Mouse (Mus musculus) layer of hippocampus, postnatal 36 days (tissue): ENCODE data around the gene Hsd11b2. TPM values are rescaled to one million over a fixed set of nuclear protein-coding genes. Genes with fewer than 3 reads are reported as not detected.

ENCODE experiments used
- DNase-seq, 2 experiments: peaks; one replicate each; pipeline ENCODE4 v3.0.0; 2022
- total RNA-seq, 2 experiments: library from RNA; stranded (reverse); gene quantifications; 2 replicates each; pipeline ENCODE4 v1.2.3; 2021

The Hsd11b2 gene
- total RNA-seq, 2 experiments from 2014 or later, result not detected

DNA sequence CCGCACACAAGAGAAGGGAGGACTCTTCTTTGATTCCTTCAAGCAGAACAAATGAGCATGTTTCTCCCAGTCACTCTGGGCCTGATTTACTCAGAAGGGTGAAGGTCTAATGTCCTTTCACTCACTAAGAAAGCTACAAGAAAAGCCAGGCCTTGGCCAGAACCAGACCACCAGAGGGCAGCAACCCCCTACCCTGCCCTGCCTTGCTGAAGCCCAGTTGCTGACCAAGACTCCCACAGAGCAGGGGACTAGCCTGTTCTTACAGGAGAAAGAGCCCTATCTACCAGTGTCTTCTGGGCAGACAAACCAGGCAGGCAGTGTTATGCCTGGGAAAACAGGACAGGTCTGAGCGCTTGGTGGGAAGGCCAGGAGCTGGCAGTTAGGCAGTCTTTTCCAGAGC lies 34.2 kb upstream of the Hsd11b2 start:
- no peak for DNase-seq

DNA sequence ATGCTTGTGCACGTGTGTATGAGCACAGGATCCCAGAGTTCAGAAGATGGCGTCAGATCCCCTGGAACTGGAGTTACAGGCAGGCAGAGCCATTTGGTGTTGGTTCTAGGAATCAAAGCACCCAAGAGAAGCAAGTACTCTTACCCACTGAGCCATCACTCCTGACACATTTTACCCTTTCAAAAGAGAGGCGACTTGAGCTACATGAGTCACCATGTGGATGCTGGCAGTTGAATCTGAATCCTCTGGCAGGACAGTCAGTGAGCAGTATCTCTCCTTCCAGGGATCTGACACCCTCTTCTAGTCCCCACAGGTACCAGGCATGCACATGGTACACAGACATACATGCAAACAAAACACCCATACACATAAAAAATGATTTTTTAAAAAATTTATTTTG lies 30.5 kb upstream of the Hsd11b2 start:
- DNase-seq, result no peak

DNA sequence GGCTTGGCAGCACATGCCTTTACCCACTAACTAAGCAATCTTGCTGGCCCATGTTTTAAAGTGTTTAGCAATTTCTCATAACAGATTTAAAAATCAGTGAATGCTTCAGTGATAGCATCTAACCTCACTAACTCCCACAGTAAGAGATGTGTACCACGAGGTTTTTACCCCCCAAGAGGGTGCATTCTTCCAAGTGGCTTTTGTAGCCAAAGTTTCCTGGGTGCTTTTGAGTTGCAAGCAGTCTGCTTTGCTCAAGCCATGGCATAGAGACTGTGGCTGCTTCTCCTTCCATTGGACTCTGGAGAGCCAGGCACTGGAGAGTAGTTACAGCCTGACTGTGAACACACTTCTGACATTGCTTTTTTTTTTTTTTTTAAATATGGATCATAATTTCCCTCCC lies 29.3 kb upstream of the Hsd11b2 start:
- DNase-seq, result no peak

DNA sequence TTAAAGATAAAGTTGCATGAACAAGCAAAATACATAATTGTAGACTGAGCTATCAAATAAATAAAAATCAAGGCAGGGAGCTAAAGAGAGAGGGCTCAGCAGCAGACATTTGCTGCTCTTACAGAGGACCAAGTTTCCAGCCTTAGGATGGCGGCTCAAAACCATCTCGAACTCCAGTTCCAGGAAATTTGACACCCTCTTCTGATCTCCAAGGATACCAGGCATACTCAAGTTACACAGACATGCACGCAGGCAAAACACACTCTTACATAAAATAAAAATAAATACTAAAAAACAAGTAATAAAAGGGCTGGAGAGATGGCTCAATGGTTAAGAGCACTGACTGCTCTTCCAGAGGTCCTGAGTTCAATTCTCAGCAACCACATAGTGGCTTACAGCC lies 25.1 kb upstream of the Hsd11b2 start:
- DNase-seq, result no peak

DNA sequence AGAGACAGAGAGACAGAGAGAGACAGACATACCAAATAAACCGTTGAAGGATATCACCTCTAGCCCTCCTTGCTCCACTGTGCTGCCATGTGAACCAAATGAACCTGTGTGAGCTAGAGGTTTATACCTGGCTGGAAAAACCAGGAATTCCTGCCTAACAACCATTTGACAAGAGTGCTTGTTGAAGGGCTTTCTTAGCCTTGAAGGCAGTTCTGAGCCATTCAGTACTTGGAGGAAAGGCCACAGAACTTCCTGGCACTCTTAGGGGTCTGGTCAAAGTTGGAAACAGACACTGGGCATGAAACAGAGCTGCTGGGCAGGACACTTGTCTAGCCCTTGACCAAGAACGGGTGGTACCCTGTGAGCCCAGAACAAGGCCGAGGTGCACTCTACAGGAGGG lies 24.0 kb upstream of the Hsd11b2 start:
- no peak for DNase-seq

DNA sequence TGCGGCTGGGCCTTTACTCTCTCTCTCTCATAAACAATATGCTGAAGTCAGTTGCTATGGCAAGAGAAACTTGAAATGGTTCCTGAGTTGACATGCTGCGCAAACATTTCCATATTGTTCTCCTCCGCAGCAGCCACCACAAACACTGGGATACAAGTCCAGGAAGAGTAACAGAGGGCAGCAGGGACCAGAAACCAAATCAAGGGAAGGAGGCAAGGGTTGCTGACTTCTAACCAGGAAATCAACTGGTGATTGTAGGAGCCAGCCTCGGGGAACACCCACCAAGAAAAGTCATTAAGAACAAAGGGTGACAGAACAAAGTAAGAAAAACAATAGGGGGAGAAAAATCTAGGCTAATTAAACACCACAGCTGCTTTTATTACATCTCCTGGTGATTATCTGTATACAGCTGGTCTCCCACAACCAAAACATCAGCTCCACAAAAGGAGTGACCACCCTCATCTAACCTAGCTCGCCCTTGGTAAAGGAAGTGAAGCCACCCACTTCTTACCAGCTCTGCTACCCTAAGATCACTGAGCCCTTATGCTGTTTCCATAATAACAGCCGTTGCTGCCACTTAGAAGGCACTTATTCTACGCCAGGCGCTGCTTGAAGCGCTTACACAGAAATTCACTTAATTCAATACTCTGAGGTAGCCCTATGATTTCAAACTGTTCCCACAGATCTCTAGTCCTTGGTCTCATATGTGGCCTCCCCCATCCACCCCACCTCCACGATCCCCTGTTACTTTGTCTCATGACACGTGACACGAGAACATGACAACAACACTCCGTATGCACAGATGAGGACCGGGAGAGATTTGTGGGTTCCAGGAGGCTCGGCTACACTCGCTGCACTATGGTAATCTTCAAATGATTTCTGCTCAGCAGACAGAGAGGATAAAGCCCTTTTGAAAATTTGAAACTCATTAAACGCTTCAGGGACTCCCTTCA lies 22.9 kb upstream of the Hsd11b2 start:
- no peak for DNase-seq

DNA sequence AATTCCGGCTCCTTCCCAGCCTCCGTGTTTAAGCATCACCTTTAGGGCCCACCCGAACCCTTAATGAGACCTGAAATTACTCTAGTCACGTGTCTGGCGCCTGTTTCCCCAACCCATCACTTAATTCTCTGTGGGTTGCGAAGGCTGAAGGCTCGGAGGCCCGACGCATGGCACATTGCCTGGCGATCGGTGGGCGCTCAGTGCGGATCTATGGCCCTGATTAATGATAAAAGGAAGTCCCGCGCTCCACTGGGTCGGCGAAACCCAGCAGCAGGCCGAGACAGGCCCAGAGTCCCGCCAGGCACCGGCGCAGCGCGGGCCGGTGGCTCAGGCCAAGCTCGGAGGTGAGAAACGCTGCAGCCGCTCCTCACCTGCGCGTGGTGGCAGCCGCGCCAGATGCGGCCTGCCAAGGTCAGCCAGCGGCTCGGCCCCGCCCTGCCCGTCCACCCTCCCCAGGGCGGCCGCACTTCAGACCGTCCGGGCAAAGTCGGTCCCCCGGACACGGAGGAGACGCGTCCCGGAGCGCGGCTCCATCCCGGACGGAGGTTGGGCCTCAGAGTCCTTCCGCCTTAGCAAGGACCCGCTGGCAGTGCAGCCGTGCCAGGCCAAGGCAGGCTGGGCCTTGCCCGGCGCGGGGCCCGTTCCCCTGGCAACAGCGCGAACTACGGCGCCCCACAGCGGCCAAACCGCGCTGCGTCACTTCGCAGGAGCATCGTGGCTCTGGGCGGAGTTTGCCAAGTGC lies 21.9 kb upstream of the Hsd11b2 start, which contains the start of gene Zdhhc1:
Gene Zdhhc1, minus strand, starts transcription at position 464 of the 742 bp plus-strand sequence.
- peak; percentile 88 to 92 for DNase-seq

DNA sequence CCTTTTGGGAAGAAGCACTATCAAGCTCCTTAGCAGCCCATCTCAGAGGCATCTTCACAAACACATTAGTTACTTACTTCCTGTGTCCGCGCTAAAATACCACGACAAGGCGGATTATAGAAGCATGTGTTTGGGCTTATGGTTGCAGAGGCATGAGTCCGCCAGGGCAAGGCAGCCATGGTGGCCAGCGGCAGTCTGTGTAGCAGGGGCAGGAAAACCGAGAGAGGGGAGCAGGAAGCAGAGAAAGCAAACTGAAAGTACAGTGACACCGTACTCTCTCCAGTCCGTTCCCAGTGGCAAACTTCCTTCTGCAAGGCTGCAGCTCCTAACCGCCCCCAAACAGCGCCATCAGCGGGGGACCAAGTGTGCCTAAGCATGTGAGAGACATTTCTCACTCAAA lies 18.8 kb upstream of the Hsd11b2 start:
- no peak for DNase-seq

DNA sequence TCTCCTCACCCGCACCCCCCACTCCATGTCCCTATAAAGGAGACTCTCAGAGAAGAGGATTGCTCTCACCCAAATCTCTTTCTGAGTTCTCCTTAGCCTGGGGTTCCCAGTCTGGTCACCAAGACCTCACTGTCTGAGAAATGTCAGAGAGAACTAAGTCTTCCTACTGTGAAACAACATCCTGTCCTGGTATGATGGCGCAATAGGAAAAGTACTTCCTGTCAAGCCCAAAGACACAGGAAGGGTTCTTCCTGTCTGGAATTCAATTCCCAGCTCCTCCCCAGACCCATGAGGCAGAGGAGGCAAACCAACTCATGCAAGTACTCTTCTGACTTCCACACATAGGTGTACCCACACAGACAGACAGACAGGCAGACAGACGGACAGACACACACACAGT lies 13.9 kb upstream of the Hsd11b2 start:
- no peak for DNase-seq

DNA sequence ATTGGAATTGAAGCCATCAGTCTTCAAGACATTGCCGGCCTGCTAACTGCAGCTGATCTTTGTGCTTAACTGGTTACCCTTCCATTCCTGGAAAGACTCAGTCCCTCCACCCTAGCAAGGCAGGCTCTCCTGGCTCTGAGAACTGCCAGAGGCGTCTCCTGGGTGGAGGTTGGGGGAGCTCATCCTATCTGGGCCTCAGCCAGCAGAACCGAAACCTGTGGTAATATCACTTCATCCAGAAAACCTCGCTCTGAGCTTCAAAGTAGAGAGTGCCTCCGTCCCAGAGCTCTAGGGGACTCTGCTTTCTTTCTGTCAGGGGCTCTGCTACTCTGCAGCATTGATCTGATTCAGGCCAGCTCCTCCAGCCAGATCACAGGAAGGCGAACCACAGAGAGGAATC lies 11.6 kb upstream of the Hsd11b2 start:
- no peak for DNase-seq

DNA sequence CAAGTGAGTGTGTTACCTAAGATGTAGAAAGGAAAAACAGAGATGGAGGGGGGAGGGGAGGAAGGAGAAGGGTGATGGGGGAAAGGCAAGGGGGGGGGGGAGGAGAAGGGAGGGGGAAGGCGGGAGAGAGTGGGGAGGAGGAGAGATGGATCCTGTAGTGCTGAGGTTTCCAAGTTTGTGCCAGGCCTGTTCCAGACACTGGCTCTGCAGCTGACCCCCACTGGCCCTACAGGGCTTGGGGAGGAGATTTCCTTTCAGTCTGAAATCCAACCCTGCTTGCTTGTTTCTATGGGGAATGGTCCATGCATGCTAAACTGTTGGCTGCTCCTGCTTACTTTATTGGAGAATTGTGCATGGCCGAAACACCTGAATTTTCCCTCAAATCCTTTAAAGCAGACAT lies 9.8 kb upstream of the Hsd11b2 start:
- no peak for DNase-seq

DNA sequence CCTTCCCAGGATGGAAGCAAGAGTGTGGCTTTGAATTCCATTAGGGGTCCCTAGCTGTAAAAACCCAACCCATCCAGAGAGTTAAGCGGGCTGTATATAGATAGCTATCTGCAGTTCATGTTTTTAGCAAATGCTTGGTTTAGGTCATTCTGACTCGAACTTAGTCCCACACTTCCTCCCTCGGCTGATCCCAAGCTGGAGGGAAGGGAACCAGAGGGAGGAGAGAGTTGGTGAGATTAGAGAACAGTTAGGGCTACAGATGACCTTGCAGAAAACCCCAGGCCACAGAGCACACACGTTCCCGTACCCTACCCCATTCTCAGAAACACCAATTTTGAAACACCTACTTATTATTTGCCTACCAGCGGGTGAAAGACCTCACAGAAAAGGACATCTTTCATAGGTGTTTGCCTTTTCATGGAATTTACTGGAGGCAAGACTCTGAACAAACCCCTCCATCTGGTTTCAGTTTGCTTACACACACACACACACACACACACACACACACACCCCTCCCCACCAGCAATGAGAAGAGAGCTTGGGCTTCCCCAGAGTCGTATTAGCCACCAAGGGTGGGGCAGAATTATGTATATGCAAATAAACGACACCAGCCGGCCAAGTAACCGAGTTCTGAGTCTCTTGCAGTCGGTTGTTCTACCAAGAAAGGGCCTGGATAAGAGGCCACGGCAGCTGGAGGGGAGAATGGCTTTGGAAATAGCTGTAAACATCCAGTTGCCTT lies 8.4 kb upstream of the Hsd11b2 start:
- DNase-seq, result no peak

DNA sequence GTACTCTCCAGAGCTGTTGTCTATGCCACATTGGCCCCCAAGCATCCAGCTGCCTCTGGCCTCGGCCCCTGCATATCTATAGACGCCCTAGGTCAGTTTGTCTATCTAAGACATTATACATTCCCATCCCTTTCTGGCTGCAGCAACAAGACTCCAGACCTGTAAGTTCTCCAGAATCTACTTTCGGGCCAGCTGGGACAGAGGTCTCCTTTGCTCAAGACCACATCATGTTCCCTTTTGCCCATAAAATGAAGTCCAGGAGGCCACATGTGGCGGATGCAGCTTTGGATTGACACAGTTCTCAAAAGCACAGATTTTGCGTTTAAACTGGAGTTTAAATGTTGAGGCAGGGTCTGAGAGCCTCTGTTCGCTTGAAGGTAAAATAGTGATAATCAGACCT lies 4.4 kb upstream of the Hsd11b2 start:
- no peak for DNase-seq

DNA sequence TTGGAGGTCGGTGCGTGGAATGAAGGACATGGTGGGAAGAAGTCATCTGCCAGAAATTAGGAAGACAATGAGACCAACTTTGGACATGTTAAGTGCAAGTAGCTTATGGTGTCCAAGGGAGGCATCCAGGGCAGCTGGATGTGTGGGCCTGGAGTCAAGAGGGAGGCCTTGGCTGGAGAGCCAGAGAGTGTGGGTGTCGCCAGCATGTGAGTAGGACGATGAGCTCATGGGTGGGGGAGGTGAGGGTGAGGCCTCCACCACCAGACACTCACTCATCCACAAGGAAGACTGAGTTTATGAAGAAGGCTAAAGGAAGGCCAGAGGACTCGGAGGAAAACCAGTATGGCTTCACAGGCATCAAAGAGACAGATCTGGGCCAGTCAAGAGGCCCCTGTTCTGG lies 3.9 kb upstream of the Hsd11b2 start:
- no peak for DNase-seq

DNA sequence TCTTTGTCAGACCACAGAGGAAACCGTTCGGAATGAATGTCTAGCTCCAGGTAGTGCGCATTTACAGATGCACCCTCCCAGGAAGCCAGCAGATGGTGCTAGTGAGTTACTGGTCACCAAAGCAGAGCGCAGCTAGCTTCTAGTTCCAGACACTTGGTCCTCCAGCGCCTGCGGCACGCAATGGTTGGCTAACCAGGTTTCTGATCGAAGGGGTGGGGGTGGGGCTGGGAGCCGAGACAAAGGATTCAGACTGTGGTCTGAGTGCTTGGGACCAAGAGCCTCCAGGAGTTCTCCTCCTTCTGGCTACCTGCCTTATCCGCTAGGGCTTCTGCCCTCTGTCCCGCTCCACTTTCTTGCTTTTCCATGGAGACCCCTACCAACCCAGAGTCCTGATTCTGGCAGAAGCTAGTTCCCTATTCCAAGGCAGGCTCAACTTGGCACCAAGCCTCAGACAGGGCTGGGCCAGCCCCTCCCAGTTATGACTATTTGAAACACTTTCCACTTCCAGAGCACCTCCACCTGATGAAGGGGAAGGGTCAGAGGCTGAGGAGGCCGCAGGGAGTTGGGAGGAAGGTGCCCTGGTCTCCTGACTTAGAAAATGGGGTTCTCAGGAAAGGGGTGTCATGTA lies 2.4 kb upstream of the Hsd11b2 start:
- peak; percentile 56 to 61 for DNase-seq

DNA sequence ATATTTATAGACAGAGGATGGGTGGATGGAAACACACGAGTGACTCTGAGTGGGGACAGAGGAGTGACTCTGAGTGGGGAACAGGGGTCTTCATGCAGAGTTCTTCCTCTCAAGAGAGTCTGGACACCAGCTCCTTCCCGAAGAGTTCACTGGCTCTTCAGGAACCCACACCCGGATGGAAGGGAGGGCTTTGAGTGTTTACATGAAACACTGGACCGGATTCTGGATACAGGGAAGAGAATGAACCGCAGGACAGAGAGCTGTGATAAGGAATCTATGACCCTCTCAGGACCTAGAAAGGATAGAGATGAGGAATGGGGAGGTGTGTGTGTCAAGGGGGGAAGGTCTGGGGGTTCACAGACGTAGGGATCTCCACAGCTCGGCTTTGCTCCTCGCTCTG lies 1.2 kb upstream of the Hsd11b2 start:
- no peak for DNase-seq

DNA sequence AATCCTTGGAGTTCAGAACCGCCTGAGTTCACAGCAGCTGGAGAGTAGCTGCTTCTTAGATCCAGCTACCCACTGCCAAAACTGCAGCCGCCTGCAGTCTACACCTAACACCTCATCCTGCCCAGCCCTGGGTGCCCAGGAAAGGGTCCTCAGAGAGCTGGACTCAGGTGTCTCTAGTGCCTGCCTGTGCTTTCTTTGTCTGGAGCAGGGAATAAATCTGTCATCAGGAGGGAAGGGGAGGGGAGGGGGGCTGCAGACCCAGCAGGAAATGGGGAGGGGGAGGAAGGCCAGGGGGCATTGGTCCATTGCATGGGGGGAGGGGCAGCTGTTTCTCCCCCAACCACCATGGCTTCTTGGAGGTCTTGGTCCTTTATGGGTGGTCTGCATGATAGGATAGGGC lies 1.0 kb downstream of the Hsd11b2 start:
- no peak for DNase-seq

DNA sequence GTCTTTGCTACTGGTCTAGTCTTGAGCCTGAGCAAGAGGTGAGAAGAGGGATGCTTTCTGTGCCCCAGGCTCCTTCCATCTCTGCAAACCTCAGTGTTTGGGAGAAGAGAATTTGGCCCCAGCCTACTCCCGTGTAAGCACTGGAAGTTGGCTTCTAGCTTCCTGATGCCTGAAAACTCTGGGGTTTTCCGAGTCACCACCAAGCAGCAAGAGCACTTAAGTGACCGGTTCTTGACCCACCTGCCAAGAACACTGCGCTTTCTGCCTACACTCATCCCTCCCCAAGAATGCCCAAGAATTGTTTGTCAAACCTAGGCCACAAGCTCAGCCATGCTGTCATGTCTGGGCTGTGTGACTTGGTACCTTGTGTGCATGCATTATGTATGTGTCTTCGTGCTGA lies 2.0 kb downstream of the Hsd11b2 start:
- DNase-seq, result no peak

DNA sequence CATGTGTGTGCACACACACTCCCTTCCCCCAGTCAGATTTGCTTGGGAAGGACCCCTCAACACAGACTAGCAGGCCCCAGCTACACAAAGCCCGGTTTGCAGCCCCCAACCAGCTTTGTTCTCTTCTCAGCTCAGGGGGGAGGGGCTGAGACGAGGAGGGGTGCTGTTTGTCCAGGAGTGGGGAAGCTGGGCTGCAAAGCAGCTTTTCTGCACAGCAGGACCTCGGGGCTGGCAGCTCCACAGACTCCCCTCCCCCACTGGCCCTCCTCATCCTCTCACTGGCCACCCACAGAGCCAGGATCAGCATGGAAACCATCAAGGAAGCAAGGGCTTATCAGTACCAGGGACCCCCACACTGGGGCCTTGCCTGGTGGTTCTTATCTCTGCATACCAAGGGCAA lies 2.5 kb downstream of the Hsd11b2 start:
- no peak for DNase-seq

DNA sequence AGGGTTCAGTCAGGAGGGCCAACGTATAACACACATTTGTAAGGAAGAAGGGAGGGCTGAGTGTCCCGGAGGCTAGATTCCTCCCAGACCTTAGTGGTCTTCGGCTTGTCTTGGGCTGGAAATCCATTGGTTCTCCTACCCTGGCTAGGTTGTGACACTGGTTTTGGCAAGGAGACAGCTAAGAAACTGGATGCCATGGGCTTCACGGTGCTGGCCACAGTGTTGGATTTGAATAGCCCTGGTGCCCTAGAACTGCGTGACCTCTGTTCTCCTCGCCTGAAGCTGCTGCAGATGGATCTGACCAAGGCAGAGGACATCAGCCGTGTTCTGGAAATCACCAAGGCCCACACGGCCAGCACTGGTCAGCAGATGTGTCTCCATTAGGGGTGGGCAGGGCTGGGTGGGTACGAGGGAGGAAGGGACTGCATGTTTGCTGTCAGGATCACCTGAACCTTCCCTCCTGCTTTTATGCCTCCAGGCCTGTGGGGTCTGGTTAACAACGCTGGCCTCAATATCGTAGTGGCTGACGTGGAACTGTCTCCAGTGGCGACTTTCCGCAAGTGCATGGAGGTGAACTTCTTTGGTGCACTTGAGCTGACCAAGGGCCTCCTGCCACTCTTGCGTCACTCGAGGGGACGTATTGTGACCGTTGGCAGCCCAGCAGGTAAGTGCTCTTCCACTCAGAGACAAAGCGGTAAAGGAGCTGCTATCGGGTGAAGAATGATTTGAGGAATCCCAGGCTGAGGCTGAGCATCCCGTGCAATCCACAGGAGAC lies 3.6 kb downstream of the Hsd11b2 start:
- no peak for DNase-seq

DNA sequence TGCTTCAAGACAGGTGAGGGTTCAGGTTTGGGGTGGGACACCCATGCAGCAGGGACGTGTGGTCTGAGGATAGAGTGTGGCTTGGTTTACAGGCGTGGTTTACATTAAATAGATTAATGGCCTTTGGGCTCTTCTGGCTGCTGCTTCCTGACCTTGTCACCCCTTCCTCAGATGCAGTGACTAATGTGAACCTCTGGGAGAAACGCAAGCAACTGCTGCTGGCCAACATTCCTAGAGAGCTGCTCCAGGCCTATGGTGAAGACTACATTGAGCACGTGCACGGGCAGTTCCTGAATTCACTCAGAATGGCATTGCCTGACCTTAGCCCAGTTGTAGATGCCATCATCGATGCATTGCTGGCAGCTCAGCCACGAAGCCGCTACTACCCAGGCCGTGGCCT lies 4.3 kb downstream of the Hsd11b2 start:
- no peak for DNase-seq

DNA sequence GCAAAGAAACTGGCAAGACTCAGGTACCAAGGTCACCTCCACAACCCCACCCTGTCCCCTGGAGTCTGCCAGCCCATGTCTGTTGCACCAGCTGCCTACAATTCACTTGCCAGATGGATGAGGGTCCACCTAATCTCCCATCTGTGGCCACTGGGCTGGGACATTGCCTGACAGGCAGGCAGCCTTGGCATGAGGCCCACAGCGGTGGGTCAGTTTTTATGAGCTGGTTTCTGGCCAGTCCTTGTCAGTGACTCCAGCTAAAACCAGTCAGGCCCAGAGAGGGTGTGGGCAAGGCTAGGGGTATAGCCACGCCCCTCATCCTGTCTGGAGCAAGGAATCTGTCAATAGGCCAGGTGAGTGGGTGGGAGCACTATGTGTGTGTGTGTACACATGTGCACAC lies 8.6 kb downstream of the Hsd11b2 start:
- DNase-seq, result no peak
